Mouse (Mus musculus) liver, postnatal 0 days (tissue): Measurements from ENCODE around the gene Snap47. TPM values are rescaled to one million over a fixed set of nuclear protein-coding genes. Genes with fewer than 3 reads are reported as not detected.

Source experiments
- ATAC-seq: fragments of 200-750 bp; cut with Nextera tagmentation; 2 replicates; pipeline ENCODE4 v1.8.0; 2017; ENCODE audit warnings: mild to moderate bottlenecking, moderate library complexity
- DNase-seq: peaks from one replicate; pipeline ENCODE4 v3.0.0-alpha.2; 2016
- H3K27ac ChIP-seq: fragments of 300-500 bp; sonication (generic); 2 replicates; pipeline ENCODE4 v1.5.1; 2014; ENCODE audit warnings: antibody characterized with exemption, moderate library complexity, mild to moderate bottlenecking, low read depth
- H3K27me3 ChIP-seq: fragments of 300-500 bp; sonication (generic); 2 replicates; pipeline ENCODE4 v1.6.1; 2014; ENCODE audit warnings: low read length, control low read depth, mixed read lengths; ENCODE audit not compliant: insufficient read depth
- H3K36me3 ChIP-seq: fragments of 300-500 bp; sonication (generic); replicated peaks from 2 replicates; pipeline ENCODE4 v1.6.1; 2014; ENCODE audit warnings: mild to moderate bottlenecking, control low read depth, low read length, moderate library complexity, mixed read lengths; ENCODE audit not compliant: insufficient read depth
- H3K4me1 ChIP-seq: fragments of 300-500 bp; sonication (generic); 2 replicates; pipeline ENCODE4 v1.6.1; 2014; ENCODE audit warnings: antibody characterized with exemption, mild to moderate bottlenecking, control low read depth; ENCODE audit not compliant: insufficient read depth
- H3K4me2 ChIP-seq: fragments of 300-500 bp; sonication (generic); 2 replicates; pipeline ENCODE4 v1.6.1; 2014; ENCODE audit warnings: low read depth, mild to moderate bottlenecking, low read length, moderate library complexity, mixed read lengths
- H3K4me3 ChIP-seq: fragments of 300-500 bp; sonication (generic); 2 replicates; pipeline ENCODE4 v1.5.1; 2014; ENCODE audit warnings: low read depth, low read length
- H3K9ac ChIP-seq: fragments of 300-500 bp; sonication (generic); replicated peaks from 2 replicates; pipeline ENCODE4 v1.6.1; 2014; ENCODE audit warnings: mild to moderate bottlenecking, moderate library complexity
- H3K9me3 ChIP-seq: fragments of 300-500 bp; sonication (generic); 2 replicates; pipeline ENCODE4 v1.6.1; 2016; ENCODE audit warnings: mild to moderate bottlenecking, control low read depth, low read length, mixed read lengths
- CTCF ChIP-seq: sonication (generic); IDR thresholded peaks from 2 replicates; pipeline ENCODE4 v1.5.1; 2016; ENCODE audit warnings: antibody characterized with exemption, low read depth
- EP300 ChIP-seq: IDR thresholded peaks from 2 replicates; pipeline ENCODE4 v1.6.1; 2016; ENCODE audit warnings: antibody characterized with exemption, low read depth, mild to moderate bottlenecking
- WGBS: fragments of 180-500 bp; shearing (Covaris S2); extraction: QIAGEN DNeasy Blood & Tissue Kit; methylation state at CpG from one replicate; pipeline ENCODE4 v1.1.7; 2014; ENCODE audit not compliant: insufficient replicate concordance; 5-methylcytosine and 5-hydroxymethylcytosine counted together
- polyA plus RNA-seq: library from polyadenylated mRNA; unstranded; fragments of >200 nt; fragmentation: Nextera tagmentation; extraction: Ambion mirVana; gene quantifications from 2 replicates; pipeline ENCODE4 v1.2.1, GENCODE M21; 2015

The Snap47 gene
- polyA plus RNA-seq: 32.4 and 33.5 TPM in 2 replicates

DNA sequence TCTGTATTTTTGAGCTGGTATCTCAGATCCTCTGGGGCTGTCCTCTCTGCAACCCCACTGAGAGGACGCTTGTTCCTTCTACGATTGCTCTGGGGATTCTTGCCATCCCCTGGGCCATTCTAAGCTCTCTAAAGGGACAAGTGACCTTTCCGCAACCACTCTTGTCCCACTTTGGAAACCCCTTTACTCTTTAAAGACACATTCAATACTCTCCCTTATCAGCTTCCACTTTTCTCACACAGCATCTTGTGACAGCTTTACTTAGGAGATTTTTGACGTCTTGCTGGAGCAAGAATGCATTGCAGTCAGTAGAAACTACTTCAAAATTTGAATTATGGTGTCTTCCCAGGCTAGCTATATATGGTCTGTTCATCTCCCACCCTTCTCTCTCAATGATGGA lies at the start of gene Snap47:
Snap47 (minus strand) TSS at position 101 of the 400 bp plus-strand sequence.
- TF ChIP-seq EP300: no peak
- no peak for TF ChIP-seq CTCF
- H3K4me3 ChIP-seq: peak within 1 kb of the TSS; percentile 96
- H3K27ac ChIP-seq: peak within 1 kb of the TSS; percentile 87
- DNase-seq (no peak), ATAC-seq (no peak)
- H3K27me3 ChIP-seq: no peaks in the 10 kb centered on the region
- H3K36me3 ChIP-seq: peaks cover 14% of the 10 kb centered on the region
- no peaks in the 10 kb centered on the region for H3K9me3 ChIP-seq
- H3K4me1 ChIP-seq: peaks cover 16% of the 10 kb centered on the region
- peak within 1 kb of the TSS; percentile 93 for H3K9ac ChIP-seq
- peak within 1 kb of the TSS; percentile 98 for H3K4me2 ChIP-seq
- 72% methylated on average over 4 of the region's 4 CpGs for WGBS

DNA sequence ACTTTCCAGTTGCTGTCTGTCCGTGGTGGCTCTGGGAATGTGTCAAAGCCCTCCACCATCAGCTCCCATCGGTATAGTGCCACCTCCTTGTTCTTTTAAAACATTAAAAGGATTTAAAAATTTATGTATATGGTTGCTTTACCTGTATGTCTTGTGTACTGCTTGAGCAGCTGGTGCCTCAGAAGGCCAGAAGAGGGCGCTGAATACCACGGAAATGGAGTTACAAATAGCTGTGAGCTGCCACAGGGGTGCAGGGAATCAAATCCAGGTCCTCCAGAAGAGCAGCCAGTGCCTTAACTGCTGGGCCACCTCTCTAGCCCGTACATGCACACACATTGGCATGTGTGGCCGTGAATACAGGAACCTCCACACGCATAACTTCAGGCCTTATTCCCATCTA lies 46.8 kb upstream of the Snap47 start:
- Histone ChIP-seq H3K4me1 (no peaks in the 10 kb centered on the region), H3K27me3 (no peaks in the 10 kb centered on the region), H3K36me3 (peaks cover 86% of the 10 kb centered on the region), H3K4me2 (no peak overlapping the region), H3K9ac (no peak overlapping the region), H3K27ac (no peak overlapping the region), H3K4me3 (no peak overlapping the region), H3K9me3 (no peaks in the 10 kb centered on the region)
- WGBS: 86% methylated on average over 7 of the region's 7 CpGs
- TF ChIP-seq EP300 (no peak), CTCF (peak; percentile 27)
- DNase-seq (no peak), ATAC-seq (no peak)

DNA sequence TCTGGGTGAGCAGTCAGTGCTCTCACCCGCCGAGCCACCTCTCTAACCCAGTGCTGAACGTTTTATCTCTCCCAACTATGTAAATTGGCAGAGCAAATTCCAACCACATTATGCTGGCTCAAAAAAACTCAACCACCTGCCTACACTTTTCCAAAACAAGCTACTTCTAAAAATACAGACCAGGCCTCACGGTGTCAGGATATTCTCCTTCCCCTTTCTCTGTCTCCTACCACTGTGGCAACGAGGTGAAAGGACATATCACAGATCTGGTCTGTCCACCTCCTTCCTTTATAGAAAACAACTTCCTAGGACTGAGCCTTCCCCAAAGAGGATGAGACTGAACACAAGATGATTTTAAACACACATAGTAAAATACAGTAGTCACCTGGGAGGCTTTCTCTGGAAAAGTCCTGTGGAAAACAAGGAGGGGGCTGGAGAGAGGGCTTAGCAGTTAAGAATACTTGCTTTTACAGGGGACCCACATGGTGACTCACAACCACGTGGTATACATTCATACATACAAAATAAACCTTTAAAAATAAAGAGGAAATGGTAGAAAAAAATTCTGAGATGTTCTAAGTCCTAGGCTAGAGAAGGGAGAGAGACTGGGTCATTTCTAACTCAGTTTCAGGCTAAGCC lies 45.8 kb upstream of the Snap47 start:
- Histone ChIP-seq H3K27me3 (no peaks in the 10 kb centered on the region), H3K9ac (no peak overlapping the region), H3K27ac (no peak overlapping the region), H3K4me1 (no peaks in the 10 kb centered on the region), H3K9me3 (no peaks in the 10 kb centered on the region), H3K4me3 (no peak overlapping the region), H3K4me2 (no peak overlapping the region), H3K36me3 (peaks cover 86% of the 10 kb centered on the region)
- DNase-seq (no peak), ATAC-seq (no peak)
- WGBS: 58% methylated on average over 6 of the region's 6 CpGs
- no peak for TF ChIP-seq EP300
- no peak for TF ChIP-seq CTCF

DNA sequence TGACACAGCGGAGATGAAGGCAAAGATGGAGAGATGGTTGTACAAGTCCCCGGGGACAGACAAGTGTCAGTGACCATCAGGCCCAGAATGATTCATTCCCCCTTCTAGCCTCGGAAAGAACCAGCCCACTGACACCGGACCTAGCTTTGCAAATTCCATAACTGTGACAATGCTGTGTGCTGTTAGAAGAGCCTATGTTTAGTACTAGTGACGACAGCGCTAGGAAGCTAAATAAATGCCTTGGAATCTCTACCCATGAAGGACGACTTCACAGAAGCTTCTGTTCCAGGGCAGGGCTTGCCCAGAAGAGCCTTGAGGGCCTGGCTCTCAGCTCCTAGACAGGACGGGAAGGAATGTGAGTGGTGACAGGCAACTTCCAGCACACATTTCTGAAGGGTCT lies 35.2 kb upstream of the Snap47 start:
- TF ChIP-seq EP300: no peak
- no peak for TF ChIP-seq CTCF
- ATAC-seq (no peak), DNase-seq (no peak)
- Histone ChIP-seq H3K27ac (no peak overlapping the region), H3K9me3 (no peaks in the 10 kb centered on the region), H3K4me2 (no peak overlapping the region), H3K9ac (no peak overlapping the region), H3K36me3 (peaks cover 18% of the 10 kb centered on the region), H3K4me3 (no peak overlapping the region), H3K27me3 (no peaks in the 10 kb centered on the region), H3K4me1 (no peaks in the 10 kb centered on the region)
- WGBS: 83% methylated on average over 8 of the region's 8 CpGs

DNA sequence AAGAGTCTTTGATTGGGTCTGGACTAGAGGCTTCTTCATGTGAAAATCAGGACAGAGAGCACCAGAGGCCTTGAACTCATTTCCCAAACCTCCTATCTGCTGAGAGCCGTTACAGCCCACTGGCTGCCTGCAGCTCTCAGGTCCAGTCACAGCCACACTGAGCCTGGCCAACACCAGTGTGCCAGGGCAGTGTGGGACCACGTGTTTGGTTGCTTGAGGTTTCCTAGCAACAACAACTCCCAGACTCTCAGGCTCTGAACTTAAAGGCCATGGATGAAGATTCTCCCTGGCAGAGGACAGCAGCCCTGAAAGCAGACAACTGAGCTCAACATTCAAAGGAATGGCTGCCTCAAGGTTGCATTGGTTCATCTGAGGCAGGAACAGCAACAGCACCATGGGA lies 34.7 kb upstream of the Snap47 start:
- peaks cover 13% of the 10 kb centered on the region for H3K36me3 ChIP-seq
- H3K27ac ChIP-seq: no peak overlapping the region
- no peaks in the 10 kb centered on the region for H3K9me3 ChIP-seq
- no peaks in the 10 kb centered on the region for H3K4me1 ChIP-seq
- H3K9ac ChIP-seq: no peak overlapping the region
- H3K4me2 ChIP-seq: no peak overlapping the region
- TF ChIP-seq CTCF (no peak), EP300 (no peak)
- H3K4me3 ChIP-seq: no peak overlapping the region
- DNase-seq: no peak
- ATAC-seq: no peak
- no peaks in the 10 kb centered on the region for H3K27me3 ChIP-seq
- WGBS: 61% methylated on average over 2 of the region's 2 CpGs

DNA sequence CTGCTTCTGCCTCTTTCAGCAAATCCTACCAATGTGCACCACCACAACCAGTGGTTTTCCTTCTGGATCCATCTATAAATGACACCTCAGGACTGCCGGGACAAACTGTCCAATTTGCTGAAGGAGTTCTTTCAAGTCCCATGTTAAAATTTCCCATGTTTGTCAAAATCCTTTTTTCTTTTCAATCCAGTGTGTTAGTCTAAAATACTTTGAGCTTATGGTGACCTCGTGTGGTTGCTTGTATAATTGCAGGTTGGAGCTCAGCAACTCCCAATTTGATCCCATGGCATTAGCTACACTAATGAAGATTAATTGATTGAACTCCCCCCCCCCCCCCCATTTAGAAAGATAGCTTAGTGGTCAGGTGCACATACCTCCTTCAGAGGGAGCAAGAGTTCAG lies 32.2 kb upstream of the Snap47 start:
- no peak for TF ChIP-seq EP300
- TF ChIP-seq CTCF: peak; percentile 71
- H3K9ac ChIP-seq: no peak overlapping the region
- H3K4me3 ChIP-seq: no peak overlapping the region
- DNase-seq (peak; percentile 41), ATAC-seq (no peak)
- H3K4me2 ChIP-seq: no peak overlapping the region
- 12% methylated on average over 2 of the region's 2 CpGs for WGBS
- no peak overlapping the region for H3K27ac ChIP-seq
- H3K4me1 ChIP-seq: no peaks in the 10 kb centered on the region
- H3K36me3 ChIP-seq: peaks cover 7% of the 10 kb centered on the region
- no peaks in the 10 kb centered on the region for H3K9me3 ChIP-seq
- no peaks in the 10 kb centered on the region for H3K27me3 ChIP-seq

DNA sequence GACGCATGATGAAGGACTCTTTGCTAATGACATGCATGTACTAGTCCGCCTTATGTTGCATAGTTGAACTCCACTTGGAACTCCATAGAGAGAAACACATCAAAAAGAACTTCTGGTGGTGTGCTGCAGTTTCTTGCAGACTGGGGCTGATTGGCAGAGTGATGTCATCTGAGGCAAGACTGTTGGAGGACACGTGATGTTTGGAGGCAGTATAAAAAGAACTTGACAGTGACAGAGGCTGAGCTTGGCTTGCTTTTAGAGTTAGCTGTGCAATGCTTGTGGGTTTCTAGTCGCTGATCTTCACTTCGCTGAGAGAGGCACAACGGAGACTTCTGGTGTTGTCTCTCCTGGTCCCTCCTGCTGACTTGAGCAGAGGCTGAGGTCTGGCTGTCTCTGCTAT lies 26.3 kb upstream of the Snap47 start:
- H3K9me3 ChIP-seq: no peaks in the 10 kb centered on the region
- DNase-seq: no peak

More for the DNA sequence above, 26.3 kb upstream of the Snap47 start:
- Histone ChIP-seq H3K36me3 (no peaks in the 10 kb centered on the region), H3K4me2 (no peak overlapping the region), H3K27me3 (no peaks in the 10 kb centered on the region), H3K4me1 (no peaks in the 10 kb centered on the region), H3K9ac (no peak overlapping the region), H3K4me3 (no peak overlapping the region), H3K27ac (no peak overlapping the region)
- TF ChIP-seq CTCF (no peak), EP300 (no peak)
- ATAC-seq: no peak
- WGBS: 60% methylated on average over 6 of the region's 6 CpGs
